ENCODE assay signal across 19 mouse cellular contexts in genomic region chr9:110841438-110841837, GRCm38 (mm10). TPM values are rescaled to one million over a fixed set of nuclear protein-coding genes. Genes with fewer than 3 reads are reported as not detected.
DNase-seq lines count a peak whose midpoint lies in the region; ATAC-seq and TF ChIP-seq lines count a peak whose summit lies in the region.
"Had no signal": no experiment of that assay in that cellular context is flagged by ENCODE, and none has a peak within 500 bp of the region (broad histone marks: within the 10 kb centered on the region; RNA-seq: fewer than 3 reads in every experiment).

No protein-coding gene starts in this region.

- peak; percentile 86 for DNase-seq in liver, adult 2 months (ENCODE audit: extremely low read depth, low read depth, low spot score)
- DNase-seq in liver, result no peak
- DNase-seq in fat pad, adult 2 months (ENCODE audit: extremely low read depth, low read depth, low spot score), result peak; percentile 86
- peak; percentile 10 for DNase-seq in skeletal muscle tissue, adult 2 months (ENCODE audit: low read depth, low spot score)
- no peak for DNase-seq in left cerebral cortex, adult 2 months (ENCODE audit: extremely low spot score in 1 of 2, low spot score in 2 of 2)
- no peak for DNase-seq in frontal cortex, adult 2 months (ENCODE audit: extremely low spot score in 1 of 2, low spot score in 1 of 2)
- DNase-seq: cerebellum, adult 9-11 months; gastrocnemius, postnatal 10 days; layer of hippocampus, adult 9-11 months; right cerebral cortex, postnatal 25 days had no signal

- H3K9ac ChIP-seq in liver, adult 2 months (ENCODE audit: low read depth, low read length), result no peak overlapping the region
- H3K9ac ChIP-seq in lung, embryonic 16.5 days (ENCODE audit: low read length), result no peak overlapping the region
- H3K9ac ChIP-seq: heart, embryonic 13.5 days; hindbrain, embryonic 13.5 days; liver, embryonic 15.5 days; midbrain, embryonic 13.5 days had no signal

- no peak overlapping the region for H3K4me2 ChIP-seq in lung, embryonic 16.5 days (ENCODE audit: low read depth, low read length)
- H3K4me2 ChIP-seq: heart, embryonic 13.5 days; hindbrain, embryonic 13.5 days; liver, embryonic 15.5 days; midbrain, embryonic 13.5 days had no signal

- H3K36me3 ChIP-seq in liver, adult 2 months (ENCODE audit: control insufficient read depth, insufficient read depth, low read length), result no peaks in the 10 kb centered on the region
- H3K36me3 ChIP-seq in lung, embryonic 16.5 days (ENCODE audit: control insufficient read depth, insufficient read depth, low read length), result no peaks in the 10 kb centered on the region
- H3K36me3 ChIP-seq: embryonic facial prominence, embryonic 10.5 days; heart, embryonic 13.5 days; hindbrain, embryonic 13.5 days; liver, embryonic 15.5 days; midbrain, embryonic 13.5 days had no signal

- TF ChIP-seq CTCF in liver, adult 2 months (IDR thresholded peaks at IDR 0.05; ENCODE audit: low read depth, low read length), result no peak
- TF ChIP-seq CTCF in left cerebral cortex, adult 2 months (IDR thresholded peaks at IDR 0.05), result no peak

- peaks cover 4% of the 10 kb centered on the region for H3K4me1 ChIP-seq in liver, adult 2 months (ENCODE audit: control insufficient read depth, insufficient read depth, low read length)
- H3K4me1 ChIP-seq in lung, embryonic 16.5 days (replicated peaks; ENCODE audit: control insufficient read depth, insufficient read depth, low read length), result no peaks in the 10 kb centered on the region; the same call in 1 of the 2 replicates
- H3K4me1 ChIP-seq: embryonic facial prominence, embryonic 10.5 days; heart, embryonic 13.5 days; midbrain, embryonic 13.5 days had no signal

- peak overlapping the region; percentile 15; the same call in 1 of the 2 replicates for H3K27ac ChIP-seq in liver, adult 2 months (replicated peaks; ENCODE audit: insufficient read depth, low read depth, low read length)
- H3K27ac ChIP-seq in lung, embryonic 16.5 days (ENCODE audit: low read length), result no peak overlapping the region
- no peak overlapping the region for H3K27ac ChIP-seq in left cerebral cortex, adult 2 months
- H3K27ac ChIP-seq: embryonic facial prominence, embryonic 10.5 days; heart, embryonic 13.5 days; hindbrain, embryonic 13.5 days; liver, embryonic 15.5 days; midbrain, embryonic 13.5 days had no signal

- H3K9me3 ChIP-seq in lung, embryonic 16.5 days (ENCODE audit: control insufficient read depth, low read length), result no peaks in the 10 kb centered on the region
- H3K9me3 ChIP-seq: embryonic facial prominence, embryonic 10.5 days; heart, embryonic 13.5 days; hindbrain, embryonic 13.5 days; liver, embryonic 15.5 days; midbrain, embryonic 13.5 days had no signal

- intact Hi-C loops in left cerebral cortex, adult 2 months (cut with DNase I), result no loop called here

- no peak overlapping the region for H3K4me3 ChIP-seq in liver, adult 2 months (ENCODE audit: insufficient read depth, low read depth, low read length)
- H3K4me3 ChIP-seq in lung, embryonic 16.5 days (ENCODE audit: low read length), result no peak overlapping the region
- H3K4me3 ChIP-seq in left cerebral cortex, adult 2 months, result no peak overlapping the region
- H3K4me3 ChIP-seq: embryonic facial prominence, embryonic 10.5 days; heart, embryonic 13.5 days; hindbrain, embryonic 13.5 days; liver, embryonic 15.5 days; midbrain, embryonic 13.5 days had no signal

- 7% methylated on average over 2 of the region's 2 CpGs for WGBS in liver, adult 2 months
- 61% methylated on average over 2 of the region's 2 CpGs for WGBS in lung, embryonic 16.5 days

- H3K27me3 ChIP-seq in liver, adult 2 months (ENCODE audit: control insufficient read depth, insufficient read depth, low read length), result no peaks in the 10 kb centered on the region
- H3K27me3 ChIP-seq in lung, embryonic 16.5 days (ENCODE audit: control insufficient read depth, insufficient read depth, low read depth, low read length), result no peaks in the 10 kb centered on the region
- H3K27me3 ChIP-seq: heart, embryonic 13.5 days; hindbrain, embryonic 13.5 days; liver, embryonic 15.5 days; midbrain, embryonic 13.5 days had no signal

- H3K79me2 ChIP-seq in liver, adult 2 months (ENCODE audit: control insufficient read depth, insufficient read depth, low read length), result no peaks in the 10 kb centered on the region

- no peak for TF ChIP-seq POLR2A in liver, adult 2 months (IDR thresholded peaks at IDR 0.05; ENCODE audit: extremely low read depth, insufficient read depth, low read length)

- ATAC-seq in lung, embryonic 16.5 days (ENCODE audit: low read depth), result peak; percentile 34; the same call in 1 of the 2 replicates
- ATAC-seq: activated CD4-positive, CD25-positive, alpha-beta regulatory T cell, adult 4 months; intestine, postnatal 0 days; midbrain, embryonic 13.5 days had no signal

RNA-seq across cellular contexts. Expression of gene Prss46, which starts 2.9 kb away (rescaled TPM):
- not detected in 2 replicates for total RNA-seq in liver, adult 2 months (2014; rRNA removed)
- polyA plus RNA-seq in liver, adult 2 months (2012; rRNA removed), result not detected in 2 replicates
- polyA plus RNA-seq in lung, embryonic 16.5 days (2015; fragmentation: Nextera tagmentation; extraction: Ambion mirVana), result not detected in 2 replicates
- total RNA-seq in left cerebral cortex, adult 2 months (2021), result not detected
- not detected in 2 replicates for polyA plus RNA-seq in frontal cortex, adult 2 months (2012; rRNA removed)
- total RNA-seq: left cerebral cortex, postnatal 36 days had no signal
- polyA plus RNA-seq: activated CD4-positive, CD25-positive, alpha-beta regulatory T cell, adult 4 months; embryonic facial prominence, embryonic 10.5 days; heart, embryonic 13.5 days; hindbrain, embryonic 13.5 days; intestine, postnatal 0 days; liver, embryonic 15.5 days; midbrain, embryonic 13.5 days had no signal

RNA-seq across cellular contexts. Expression of gene Prss45, which starts 7.0 kb away (rescaled TPM):
- total RNA-seq in liver, adult 2 months (2014; rRNA removed), result not detected in 2 replicates
- polyA plus RNA-seq in liver, adult 2 months (2012; rRNA removed), result not detected in 2 replicates
- polyA plus RNA-seq in lung, embryonic 16.5 days (2015; fragmentation: Nextera tagmentation; extraction: Ambion mirVana), result not detected in 2 replicates
- total RNA-seq in left cerebral cortex, adult 2 months (2021), result under 1 TPM; 0.38 to 0.49 TPM
- polyA plus RNA-seq in frontal cortex, adult 2 months (2012; rRNA removed), result 0.42 and 0.54 TPM in 2 replicates
- total RNA-seq: gastrocnemius, postnatal 10 days had no signal
- polyA plus RNA-seq: activated CD4-positive, CD25-positive, alpha-beta regulatory T cell, adult 4 months; embryonic facial prominence, embryonic 10.5 days; heart, embryonic 13.5 days; hindbrain, embryonic 13.5 days; intestine, postnatal 0 days; liver, embryonic 15.5 days; midbrain, embryonic 13.5 days had no signal

RNA-seq across cellular contexts. Expression of gene Prss43, which starts 14.9 kb away (rescaled TPM):
- total RNA-seq in liver, adult 2 months (2014; rRNA removed), result not detected in 2 replicates
- polyA plus RNA-seq in liver, adult 2 months (2012; rRNA removed), result not detected in 2 replicates
- not detected in 2 replicates for polyA plus RNA-seq in lung, embryonic 16.5 days (2015; fragmentation: Nextera tagmentation; extraction: Ambion mirVana)
- under 1 TPM in 1 of 2 experiments, not detected in 1; 0.14 TPM for total RNA-seq in left cerebral cortex, adult 2 months (2021)
- 0.06 and 0.15 TPM in 2 replicates for polyA plus RNA-seq in frontal cortex, adult 2 months (2012; rRNA removed)
- total RNA-seq: gastrocnemius, postnatal 10 days had no signal
- polyA plus RNA-seq: activated CD4-positive, CD25-positive, alpha-beta regulatory T cell, adult 4 months; embryonic facial prominence, embryonic 10.5 days; heart, embryonic 13.5 days; hindbrain, embryonic 13.5 days; intestine, postnatal 0 days; liver, embryonic 15.5 days; midbrain, embryonic 13.5 days had no signal

RNA-seq across cellular contexts. Expression of gene Prss50, which starts 16.3 kb away (rescaled TPM):
- total RNA-seq in liver, adult 2 months (2014; rRNA removed), result not detected in 2 replicates
- not detected in 2 replicates for polyA plus RNA-seq in liver, adult 2 months (2012; rRNA removed)
- polyA plus RNA-seq in lung, embryonic 16.5 days (2015; fragmentation: Nextera tagmentation; extraction: Ambion mirVana), result not detected in 2 replicates
- total RNA-seq in left cerebral cortex, adult 2 months (2021), result under 1 TPM; 0.93 to 0.94 TPM
- 0.65 and 0.86 TPM in 2 replicates for polyA plus RNA-seq in frontal cortex, adult 2 months (2012; rRNA removed)
- polyA plus RNA-seq: activated CD4-positive, CD25-positive, alpha-beta regulatory T cell, adult 4 months had no signal

RNA-seq across cellular contexts. Expression of gene Prss44, which starts 27.6 kb away (rescaled TPM):
- not detected in 2 replicates for total RNA-seq in liver, adult 2 months (2014; rRNA removed)
- polyA plus RNA-seq in liver, adult 2 months (2012; rRNA removed), result not detected in 2 replicates
- polyA plus RNA-seq in lung, embryonic 16.5 days (2015; fragmentation: Nextera tagmentation; extraction: Ambion mirVana), result not detected in 2 replicates
- not detected for total RNA-seq in left cerebral cortex, adult 2 months (2021)
- polyA plus RNA-seq in frontal cortex, adult 2 months (2012; rRNA removed), result not detected in 2 replicates
- total RNA-seq: gastrocnemius, postnatal 10 days; left cerebral cortex, postnatal 36 days had no signal
- polyA plus RNA-seq: embryonic facial prominence, embryonic 10.5 days; heart, embryonic 13.5 days; hindbrain, embryonic 13.5 days; intestine, postnatal 0 days; liver, embryonic 15.5 days; midbrain, embryonic 13.5 days had no signal

Comparison
In these comparisons a context has a peak if more than half of its experiments do, and no peak if none do; other contexts are left out.
1. DNase-seq: peak in liver, adult 2 months (single experiment), fat pad, adult 2 months (single experiment) and skeletal muscle tissue, adult 2 months (single experiment); none in liver (single experiment), left cerebral cortex, adult 2 months (0 of 2) and frontal cortex, adult 2 months (0 of 2).